ENCODE assay signal across 22 mouse cellular contexts in genomic region chr1:179606004-179606723, GRCm38 (mm10). TPM values are rescaled to one million over a fixed set of nuclear protein-coding genes. Genes with fewer than 3 reads are reported as not detected.
A peak's percentile ranks its signal among the peaks of the same experiment; 100 is the strongest.
DNase-seq lines count a peak whose midpoint lies in the region; ATAC-seq lines count a peak whose summit lies in the region.
"Had no signal": no experiment of that assay in that cellular context is flagged by ENCODE, and none has a peak within 500 bp of the region (broad histone marks: within the 10 kb centered on the region; RNA-seq: fewer than 3 reads in every experiment).

No protein-coding gene starts in this region.

- peaks cover 14% of the 10 kb centered on the region for H3K36me3 ChIP-seq in heart, embryonic 13.5 days

- H3K9ac ChIP-seq in heart, embryonic 13.5 days: peak overlapping the region; percentile 67
- H3K9ac ChIP-seq: hindbrain, embryonic 15.5 days; liver, postnatal 0 days; midbrain, embryonic 12.5 days; neural tube, embryonic 12.5 days had no signal

- H3K27me3 ChIP-seq in heart, embryonic 13.5 days (replicated peaks): no peaks in the 10 kb centered on the region
- H3K27me3 ChIP-seq: hindbrain, embryonic 15.5 days; midbrain, embryonic 12.5 days; neural tube, embryonic 12.5 days had no signal

- intact Hi-C loops in heart, postnatal 36 days (cut with DNase I): loop anchor here (5.0 kb wide), 1 partner anchor 59 kb away; the partner anchor contains the start of genes Cnst and Tfb2m
- intact Hi-C loops in left cerebral cortex, postnatal 25 days (cut with DNase I): no loop called here

- peak; percentile 38 to 52 for DNase-seq in heart, adult 18-20 months
- DNase-seq in heart, postnatal 36 days: no peak
- DNase-seq in heart, postnatal 4 days: peak; percentile 42
- no peak for DNase-seq in spleen, postnatal 36 days (ENCODE audit: low spot score in 2 of 2)
- no peak for DNase-seq in left cerebral cortex, postnatal 25 days (ENCODE audit: low spot score in 2 of 2)
- no peak for DNase-seq in urinary bladder, postnatal 14 days (ENCODE audit: low spot score)
- DNase-seq: cerebellum, adult 11 months; cerebellum, adult 9-11 months; kidney, adult 2 months; kidney, postnatal 10 days; liver, postnatal 0 days; right cerebral cortex, postnatal 25 days had no signal

- H3K4me1 ChIP-seq in heart, embryonic 13.5 days: peaks cover 33% of the 10 kb centered on the region

- 26% methylated on average over 9 of the region's 9 CpGs for WGBS in heart, embryonic 13.5 days

- peak overlapping the region; percentile 44 for H3K4me2 ChIP-seq in heart, embryonic 13.5 days
- H3K4me2 ChIP-seq: hindbrain, embryonic 15.5 days; liver, embryonic 11.5 days; midbrain, embryonic 12.5 days; neural tube, embryonic 12.5 days had no signal

- ATAC-seq in common myeloid progenitor, adult 5-6 weeks (replicated peaks; ENCODE audit: low read depth, poor library complexity, severe bottlenecking): 0 out of 2 replicates have a peak, but pooled peaks have one; percentile 29
- ATAC-seq in heart, embryonic 13.5 days (ENCODE audit: extremely low read depth, insufficient number of reproducible peaks, low FRiP score, low TSS enrichment): no peak
- ATAC-seq: forebrain, embryonic 16.5 days; liver, postnatal 0 days; lung, postnatal 0 days had no signal

- H3K9me3 ChIP-seq in heart, embryonic 13.5 days: no peaks in the 10 kb centered on the region
- H3K9me3 ChIP-seq: embryonic facial prominence, embryonic 10.5 days; hindbrain, embryonic 15.5 days; midbrain, embryonic 12.5 days; neural tube, embryonic 12.5 days had no signal

- H3K4me3 ChIP-seq in heart, embryonic 13.5 days: no peak overlapping the region
- H3K4me3 ChIP-seq: embryonic facial prominence, embryonic 10.5 days; hindbrain, embryonic 15.5 days; midbrain, embryonic 12.5 days; neural tube, embryonic 12.5 days had no signal

- peak overlapping the region; percentile 93 for H3K27ac ChIP-seq in heart, embryonic 13.5 days (replicated peaks)
- H3K27ac ChIP-seq: embryonic facial prominence, embryonic 10.5 days; hindbrain, embryonic 15.5 days; macrophage; midbrain, embryonic 12.5 days; neural tube, embryonic 12.5 days had no signal

RNA-seq across cellular contexts. Expression of gene Cnst, which starts 60.0 kb away (rescaled TPM):
- 10 to 100 TPM; 43.9 to 47.2 TPM for total RNA-seq in heart, adult 18-20 months (2021)
- total RNA-seq in heart, postnatal 36 days (2021): 10 to 100 TPM; 45.2 to 45.4 TPM
- 10.0 and 21.4 TPM in 2 replicates for total RNA-seq in common myeloid progenitor, adult 5-6 weeks (2017)
- polyA plus RNA-seq in heart, embryonic 13.5 days (2015; fragmentation: Nextera tagmentation; extraction: Ambion mirVana): 16.0 and 16.6 TPM in 2 replicates
- 10 to 100 TPM; 31.6 to 31.8 TPM for total RNA-seq in heart, postnatal 4 days (2021)
- 10 to 100 TPM; 35.4 to 37.6 TPM for total RNA-seq in left cerebral cortex, postnatal 25 days (2021)

Comparison
In these comparisons a context has a peak if more than half of its experiments do, and no peak if none do; other contexts are left out.
1. DNase-seq: peak in heart, adult 18-20 months (2 of 2) and heart, postnatal 4 days (single experiment); none in heart, postnatal 36 days (0 of 2), spleen, postnatal 36 days (0 of 2), left cerebral cortex, postnatal 25 days (0 of 2) and urinary bladder, postnatal 14 days (single experiment).